Mouse (Mus musculus) liver, adult 2 months (tissue): ENCODE results near the gene Slfn5.

Experiments used
- CTCF ChIP-seq: fragments of 200-500 bp; IDR thresholded peaks from 2 replicates; pipeline ENCODE4 v1.5.1; 2011; ENCODE audit warnings: low read depth, low read length, control low read depth
- POLR2A ChIP-seq: fragments of 200-500 bp; IDR thresholded peaks from 2 replicates; pipeline ENCODE4 v1.6.1; 2011; ENCODE audit warnings: low read length, control low read depth; ENCODE audit not compliant: insufficient read depth; ENCODE audit errors: extremely low read depth

DNA sequence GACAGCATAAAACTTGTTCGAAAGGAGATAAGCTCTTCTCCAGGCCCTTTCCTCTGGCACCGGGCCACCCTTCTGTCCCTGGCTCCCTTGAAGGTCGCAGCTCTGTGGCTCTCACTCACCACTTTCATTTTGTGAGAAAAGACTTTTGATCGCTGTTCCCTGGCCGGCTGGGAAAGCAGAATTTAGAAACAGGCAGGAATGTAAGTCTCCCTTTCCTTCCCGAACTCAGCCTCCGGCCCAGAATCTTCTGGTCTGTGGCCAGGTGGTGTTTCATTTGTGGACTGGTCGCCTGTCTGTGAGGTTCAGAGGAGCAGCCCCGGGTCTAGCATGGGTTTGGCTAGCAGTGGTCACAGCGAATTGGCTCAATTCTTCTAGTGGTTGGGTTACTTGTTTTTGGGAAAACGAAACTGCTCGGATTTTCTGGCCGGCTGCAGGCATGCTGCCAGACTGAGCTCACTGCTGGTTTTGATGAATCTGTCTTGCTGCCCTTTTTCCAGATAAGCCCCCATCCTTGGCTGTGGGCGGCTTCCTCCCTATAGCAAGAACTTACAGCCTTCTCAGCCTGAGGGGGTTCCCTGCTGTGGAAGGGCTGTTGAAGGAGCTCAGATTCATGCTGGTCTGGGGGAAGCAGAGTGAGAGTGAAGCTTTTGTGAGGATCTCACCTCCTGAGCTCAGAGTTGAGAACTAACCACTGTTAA lies 40.5 kb downstream of the Slfn5 start, which contains the start of gene Slfn9:
- no peak for TF ChIP-seq CTCF
- TF ChIP-seq POLR2A: no peak
